Comparison of ENCODE assay signal across 8 mouse cellular contexts in genomic region chr7:97386806-97387370, GRCm38 (mm10). TPM values are rescaled to one million over a fixed set of nuclear protein-coding genes. Genes with fewer than 3 reads are reported as not detected.
DNase-seq lines count a peak whose midpoint lies in the region; TF ChIP-seq lines count a peak whose summit lies in the region.

No protein-coding gene starts in this region.

- peak; percentile 49 for DNase-seq in adipocyte (ENCODE audit: low spot score)
- peak; percentile 19 for DNase-seq in gastrocnemius, postnatal 10 days
- peak; percentile 74 for DNase-seq in layer of hippocampus, adult 9-10 months (ENCODE audit: low spot score)
- peak; percentile 64 for DNase-seq in right cerebral cortex, postnatal 4 days
- DNase-seq in thymus, adult 2 months = no peak
- DNase-seq in lung, postnatal 36 days = no peak
- no peak for DNase-seq in kidney, adult 18-20 months

- TF ChIP-seq CTCF in thymus, adult 2 months (IDR thresholded peaks at IDR 0.05; ENCODE audit: borderline replicate concordance, control insufficient read depth, extremely low read depth, insufficient read depth, low read length, poor library complexity) = no peak

- peaks cover 33% of the 10 kb centered on the region for H3K36me3 ChIP-seq in thymus, adult 2 months (ENCODE audit: control insufficient read depth, insufficient read depth, low read length)

- H3K4me3 ChIP-seq in brown adipose tissue, adult 24 weeks (ENCODE audit: insufficient read depth, low read depth, low read length) = no peak overlapping the region
- H3K4me3 ChIP-seq in thymus, adult 2 months (ENCODE audit: control insufficient read depth, insufficient read depth, low read length) = no peak overlapping the region

- 95% methylated on average over 5 of the region's 5 CpGs for WGBS in thymus, adult 2 months

- peak overlapping the region; percentile 53 for H3K27ac ChIP-seq in brown adipose tissue, adult 24 weeks (replicated peaks; ENCODE audit: low read depth, low read length)
- no peak overlapping the region for H3K27ac ChIP-seq in thymus, adult 2 months (ENCODE audit: control insufficient read depth, insufficient read depth, low read length)

- no peak for TF ChIP-seq POLR2A in thymus, adult 2 months (IDR thresholded peaks at IDR 0.05; ENCODE audit: control insufficient read depth, extremely low read depth, insufficient read depth, low read length, poor library complexity)

- no peaks in the 10 kb centered on the region for H3K27me3 ChIP-seq in thymus, adult 2 months (ENCODE audit: control insufficient read depth, insufficient read depth, low read length)

- peaks cover 17% of the 10 kb centered on the region; the same call in 1 of the 2 replicates for H3K4me1 ChIP-seq in brown adipose tissue, adult 24 weeks (ENCODE audit: control insufficient read depth, insufficient read depth, insufficient read length, low read length)
- H3K4me1 ChIP-seq in thymus, adult 2 months (replicated peaks; ENCODE audit: control insufficient read depth, insufficient read depth, low read length) = no peaks in the 10 kb centered on the region

RNA-seq across cellular contexts. Expression of gene Ndufc2, which starts 12.9 kb away (rescaled TPM):
- polyA plus RNA-seq in brown adipose tissue, adult 24 weeks (2012; ENCODE audit: insufficient read depth, insufficient read length, missing spikeins) = 931 and 1,246 TPM in 2 replicates
- 100 to 1,000 TPM; 280 to 319 TPM for total RNA-seq in gastrocnemius, postnatal 10 days (2021)
- 137 and 168 TPM in 2 replicates for polyA plus RNA-seq in thymus, adult 2 months (2012; rRNA removed)

RNA-seq across cellular contexts. Expression of gene Alg8, which starts 15.5 kb away (rescaled TPM):
- polyA plus RNA-seq in brown adipose tissue, adult 24 weeks (2012; ENCODE audit: insufficient read depth, insufficient read length, missing spikeins) = 5.0 and 9.6 TPM in 2 replicates
- total RNA-seq in gastrocnemius, postnatal 10 days (2021) = 1 to 10 TPM; 5.3 to 7.2 TPM
- 27.8 and 28.8 TPM in 2 replicates for polyA plus RNA-seq in thymus, adult 2 months (2012; rRNA removed)

RNA-seq across cellular contexts. Expression of gene Thrsp, which starts 30.6 kb away (rescaled TPM):
- polyA plus RNA-seq in brown adipose tissue, adult 24 weeks (2012; ENCODE audit: insufficient read depth, insufficient read length, missing spikeins) = 5,792 and 7,164 TPM in 2 replicates
- 10 to 100 TPM; 32.6 to 44.3 TPM for total RNA-seq in gastrocnemius, postnatal 10 days (2021)
- 116 and 163 TPM in 2 replicates for polyA plus RNA-seq in thymus, adult 2 months (2012; rRNA removed)

RNA-seq across cellular contexts. Expression of gene Kctd21, which starts 54.8 kb away (rescaled TPM):
- polyA plus RNA-seq in brown adipose tissue, adult 24 weeks (2012; ENCODE audit: insufficient read depth, insufficient read length, missing spikeins) = 6.3 and 6.8 TPM in 2 replicates
- total RNA-seq in gastrocnemius, postnatal 10 days (2021) = 1 to 10 TPM; 1.3 to 2.3 TPM
- 3.7 and 4.3 TPM in 2 replicates for polyA plus RNA-seq in thymus, adult 2 months (2012; rRNA removed)

RNA-seq across cellular contexts. Expression of gene Usp35, which starts 55.1 kb away (rescaled TPM):
- 2.3 TPM in 1 of 2 replicates, not detected in the other for polyA plus RNA-seq in brown adipose tissue, adult 24 weeks (2012; ENCODE audit: insufficient read depth, insufficient read length, missing spikeins)
- 1 to 10 TPM; 1.3 to 2.0 TPM for total RNA-seq in gastrocnemius, postnatal 10 days (2021)
- 21.2 and 22.9 TPM in 2 replicates for polyA plus RNA-seq in thymus, adult 2 months (2012; rRNA removed)

Comparison
In these comparisons a context has a peak if more than half of its experiments do, and no peak if none do; other contexts are left out.
1. DNase-seq: peak in adipocyte (single experiment), gastrocnemius, postnatal 10 days (single experiment), layer of hippocampus, adult 9-10 months (single experiment) and right cerebral cortex, postnatal 4 days (single experiment); none in thymus, adult 2 months (single experiment), lung, postnatal 36 days (single experiment) and kidney, adult 18-20 months (single experiment).
2. RNA of gene Thrsp, which starts 30.6 kb away (polyA plus RNA-seq): 5,792 to 7,164 TPM in brown adipose tissue, adult 24 weeks; 116 to 163 TPM in thymus, adult 2 months; every median in the first group is over 10 times any median in the second.